Mouse (Mus musculus) brain, embryonic 14.5 days (tissue): ENCODE data around the gene Gga3.

ENCODE experiments used
- CTCF ChIP-seq: fragments of 200-500 bp; IDR thresholded peaks from 2 replicates; pipeline ENCODE4 v1.5.1; 2012; ENCODE audit warnings: inconsistent platforms, mild to moderate bottlenecking, moderate library complexity, borderline replicate concordance; ENCODE audit not compliant: insufficient read depth, insufficient read length; ENCODE audit errors: extremely low read depth
- POLR2A ChIP-seq: fragments of 200-500 bp; IDR thresholded peaks from 2 replicates; pipeline ENCODE4 v1.6.1; 2012; ENCODE audit warnings: mild to moderate bottlenecking, inconsistent platforms, borderline replicate concordance; ENCODE audit not compliant: poor library complexity, insufficient read depth, insufficient read length, severe bottlenecking; ENCODE audit errors: extremely low read depth

- no peak for TF ChIP-seq CTCF
- no peak for TF ChIP-seq POLR2A
These were observed 49.3 kb upstream of the Gga3 start for GRCm38 (mm10) chr11:115653194-115653593.
